Mouse (Mus musculus): Measurements from ENCODE around the gene Rps25. TPM values are rescaled to one million over a fixed set of nuclear protein-coding genes. Genes with fewer than 3 reads are reported as not detected.
"Not testable (repeated sequence)": the region's sequence is repeated elsewhere in the genome, so short reads cannot be mapped to it uniquely, and the experiment has no call there.

Rps25 gene
- polyA plus RNA-seq (2012; fragmentation: generic; extraction: Trizol): 1,955 TPM

- Histone ChIP-seq H3K4me2 (ENCODE audit: low read depth) (peak within 1 kb of the TSS; percentile 93), H3ac (ENCODE audit: control insufficient read depth, insufficient read length) (peak within 1 kb of the TSS; percentile 54)
Observed at GRCm38 (mm10) chr9:44406906-44407751, at the start of gene Rps25, which contains the start of gene Trappc4. TSS of gene Rps25 (plus strand) at chr9:44407139. TSS of gene Trappc4 (minus strand) at chr9:44407600.

DNA sequence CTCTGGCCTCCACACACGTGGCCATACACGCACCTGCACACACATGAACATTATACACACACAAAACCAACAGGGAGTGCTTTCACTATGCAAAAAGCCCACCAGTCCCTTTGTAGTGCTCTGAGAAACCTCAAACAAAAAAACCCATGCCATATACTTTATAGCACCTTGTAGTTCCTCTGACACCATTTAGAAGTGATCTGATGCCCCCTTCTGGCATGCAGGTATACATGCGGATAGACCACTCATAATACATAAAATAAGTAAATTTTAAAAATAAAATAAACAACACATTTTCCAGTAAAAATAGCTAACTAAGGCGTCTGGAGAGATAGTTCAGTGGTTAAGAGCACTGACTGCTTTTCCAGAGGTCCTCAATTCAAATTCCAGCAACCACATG lies 49.7 kb upstream of the Rps25 start:
- Histone ChIP-seq H3K79me2 (ENCODE audit: control insufficient read depth, insufficient read depth) (peaks cover 11% of the 10 kb centered on the region), H3K4me3 (no peak overlapping the region), H3ac (ENCODE audit: control insufficient read depth, insufficient read length) (no peak overlapping the region), H3K36me3 (ENCODE audit: control insufficient read depth, insufficient read depth) (peaks cover 24% of the 10 kb centered on the region), H3K4me2 (ENCODE audit: low read depth) (no peak overlapping the region), H3K27me3 (ENCODE audit: control insufficient read depth, insufficient read depth, insufficient read length) (no peaks in the 10 kb centered on the region)
- no peak for TF ChIP-seq TCF12 (IDR thresholded peaks at IDR 0.05; ENCODE audit: insufficient read depth, poor library complexity, severe bottlenecking)
- TF ChIP-seq MYOD1 (IDR thresholded peaks at IDR 0.05; ENCODE audit: control insufficient read depth in 1 of 3, insufficient read length in 2 of 3, low read depth in 2 of 3): no peak
- TF ChIP-seq MAX (IDR thresholded peaks at IDR 0.05; ENCODE audit: low read depth): no peak
- no peak for TF ChIP-seq SRF (IDR thresholded peaks at IDR 0.05; ENCODE audit: control insufficient read depth, insufficient read length, low read depth)

More at GRCm38 (mm10) chr9:44406906-44407751, at the start of gene Rps25, which contains the start of gene Trappc4:
- H3K36me3 ChIP-seq (ENCODE audit: control insufficient read depth, insufficient read depth): peaks cover 47% of the 10 kb centered on the region
- TF ChIP-seq SRF (IDR thresholded peaks at IDR 0.05; ENCODE audit: control insufficient read depth, insufficient read length, low read depth): peak; percentile 11
- TF ChIP-seq REST (IDR thresholded peaks at IDR 0.05; ENCODE audit: insufficient read depth, insufficient read length): no peak
- TF ChIP-seq POLR2AphosphoS2 (IDR thresholded peaks at IDR 0.05; ENCODE audit: insufficient read length, low read depth): peak; percentile 54
- no peak for TF ChIP-seq MAX (IDR thresholded peaks at IDR 0.05; ENCODE audit: low read depth)
- TF ChIP-seq POLR2A (IDR thresholded peaks at IDR 0.05; ENCODE audit: insufficient read length, low read depth): peak; percentile 71
- H3K27me3 ChIP-seq (ENCODE audit: control insufficient read depth, insufficient read depth, insufficient read length): no peaks in the 10 kb centered on the region
- peak within 1 kb of the TSS; percentile 97 for H3K4me3 ChIP-seq
- peaks cover 48% of the 10 kb centered on the region for H3K79me2 ChIP-seq (ENCODE audit: control insufficient read depth, insufficient read depth)

DNA sequence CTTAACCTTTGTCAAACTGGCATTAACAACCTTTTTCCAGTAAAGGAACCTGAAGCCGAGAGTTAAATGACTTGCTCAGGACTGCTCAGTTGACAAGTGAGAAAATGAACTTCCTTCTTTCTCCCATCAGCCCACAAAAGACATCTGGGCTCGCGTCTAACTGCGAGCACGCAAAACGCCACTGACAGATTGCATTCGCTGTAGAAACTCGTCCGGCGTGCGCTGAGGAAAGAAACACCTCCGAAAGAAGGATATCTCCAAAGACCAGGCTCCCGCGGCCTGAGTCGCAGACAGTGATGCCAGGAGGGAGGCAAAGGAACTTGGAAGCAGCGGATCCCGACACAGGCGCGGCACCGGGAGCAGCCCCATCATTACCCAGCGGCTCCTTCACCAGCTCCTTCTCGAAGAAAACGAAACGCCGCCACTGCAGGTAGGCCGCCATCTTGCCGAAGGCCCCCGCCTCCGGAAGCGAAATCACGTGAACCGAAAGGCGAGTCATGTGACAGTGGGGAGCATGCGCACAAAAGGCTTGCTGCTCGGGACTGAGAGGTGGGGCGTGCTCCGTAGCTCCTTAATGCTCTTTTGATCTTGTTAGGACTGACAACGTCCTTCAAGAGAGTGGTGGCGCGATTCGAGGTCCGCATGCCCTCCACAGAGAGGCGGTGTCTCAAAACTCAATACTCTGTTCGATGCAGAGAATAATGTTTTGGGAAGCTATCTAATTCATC lies 45.6 kb upstream of the Rps25 start, which contains the start of gene Vps11:
Gene Vps11, minus strand, starts transcription at position 481 of the 728 bp plus-strand sequence.
- Histone ChIP-seq H3K27me3 (ENCODE audit: control insufficient read depth, insufficient read depth, insufficient read length) (no peaks in the 10 kb centered on the region), H3K36me3 (ENCODE audit: control insufficient read depth, insufficient read depth) (peaks cover 7% of the 10 kb centered on the region), H3K79me2 (ENCODE audit: control insufficient read depth, insufficient read depth) (peaks cover 11% of the 10 kb centered on the region), H3K4me2 (ENCODE audit: low read depth) (peak within 1 kb of the TSS; percentile 91), H3K4me3 (peak within 1 kb of the TSS; percentile 73), H3ac (ENCODE audit: control insufficient read depth, insufficient read length) (peak within 1 kb of the TSS; percentile 24)
- no peak for TF ChIP-seq MYOG (IDR thresholded peaks at IDR 0.05; ENCODE audit: control insufficient read depth in 1 of 3, insufficient read depth in 1 of 3, insufficient read length in 2 of 3, low read depth in 2 of 3)
- TF ChIP-seq MYOD1 (IDR thresholded peaks at IDR 0.05; ENCODE audit: control insufficient read depth in 1 of 3, insufficient read length in 2 of 3, low read depth in 2 of 3): no peak
- no peak for TF ChIP-seq TCF3 (IDR thresholded peaks at IDR 0.05; ENCODE audit: insufficient read length, low read depth)
- no peak for TF ChIP-seq CEBPB (IDR thresholded peaks at IDR 0.05; ENCODE audit: insufficient read depth, poor library complexity, severe bottlenecking)
- peak; percentile 75 for TF ChIP-seq POLR2A (IDR thresholded peaks at IDR 0.05; ENCODE audit: insufficient read length, low read depth)
- TF ChIP-seq TCF12 (IDR thresholded peaks at IDR 0.05; ENCODE audit: insufficient read depth, poor library complexity, severe bottlenecking): no peak
- peak; percentile 43 for TF ChIP-seq MAX (IDR thresholded peaks at IDR 0.05; ENCODE audit: low read depth)
- TF ChIP-seq E2F4 (IDR thresholded peaks at IDR 0.05; ENCODE audit: insufficient read depth): no peak
- TF ChIP-seq POLR2AphosphoS2 (IDR thresholded peaks at IDR 0.05; ENCODE audit: insufficient read length, low read depth): peak; percentile 90
- TF ChIP-seq REST (IDR thresholded peaks at IDR 0.05; ENCODE audit: insufficient read depth, insufficient read length): no peak
- peak; percentile 100 for TF ChIP-seq USF1 (IDR thresholded peaks at IDR 0.05; ENCODE audit: low read depth)
- peak; percentile 22 for TF ChIP-seq SRF (IDR thresholded peaks at IDR 0.05; ENCODE audit: control insufficient read depth, insufficient read length, low read depth)

GRCm38 (mm10) chr9:44361931-44362330 lies 45.0 kb upstream of the Rps25 start:
- H3K36me3 ChIP-seq (ENCODE audit: control insufficient read depth, insufficient read depth); H3K27me3 ChIP-seq (ENCODE audit: control insufficient read depth, insufficient read depth, insufficient read length): not testable (repeated sequence)
- Histone ChIP-seq H3K79me2 (ENCODE audit: control insufficient read depth, insufficient read depth) (peaks cover 11% of the 10 kb centered on the region), H3K4me2 (ENCODE audit: low read depth) (peak overlapping the region; percentile 91), H3ac (ENCODE audit: control insufficient read depth, insufficient read length) (peak overlapping the region; percentile 24), H3K4me3 (peak overlapping the region; percentile 73)

GRCm38 (mm10) chr9:44364480-44364879 lies 42.5 kb upstream of the Rps25 start:
- H3K79me2 ChIP-seq (ENCODE audit: control insufficient read depth, insufficient read depth): peaks cover 11% of the 10 kb centered on the region
- no peak overlapping the region for H3K4me3 ChIP-seq
- no peaks in the 10 kb centered on the region for H3K36me3 ChIP-seq (ENCODE audit: control insufficient read depth, insufficient read depth)
- H3K4me2 ChIP-seq (ENCODE audit: low read depth): no peak overlapping the region
- H3ac ChIP-seq (ENCODE audit: control insufficient read depth, insufficient read length): no peak overlapping the region
- TF ChIP-seq REST (IDR thresholded peaks at IDR 0.05; ENCODE audit: insufficient read depth, insufficient read length): no peak
- TF ChIP-seq CEBPB (IDR thresholded peaks at IDR 0.05; ENCODE audit: insufficient read depth, poor library complexity, severe bottlenecking): no peak
- TF ChIP-seq POLR2A (IDR thresholded peaks at IDR 0.05; ENCODE audit: insufficient read length, low read depth): no peak
- TF ChIP-seq MAX (IDR thresholded peaks at IDR 0.05; ENCODE audit: low read depth): no peak
- TF ChIP-seq SRF (IDR thresholded peaks at IDR 0.05; ENCODE audit: control insufficient read depth, insufficient read length, low read depth): no peak
- TF ChIP-seq TCF12 (IDR thresholded peaks at IDR 0.05; ENCODE audit: insufficient read depth, poor library complexity, severe bottlenecking): no peak
- no peak for TF ChIP-seq POLR2AphosphoS2 (IDR thresholded peaks at IDR 0.05; ENCODE audit: insufficient read length, low read depth)
- no peak for TF ChIP-seq MYOG (IDR thresholded peaks at IDR 0.05; ENCODE audit: control insufficient read depth in 1 of 3, insufficient read depth in 1 of 3, insufficient read length in 2 of 3, low read depth in 2 of 3)
- TF ChIP-seq USF1 (IDR thresholded peaks at IDR 0.05; ENCODE audit: low read depth): no peak
- TF ChIP-seq MYOD1 (IDR thresholded peaks at IDR 0.05; ENCODE audit: control insufficient read depth in 1 of 3, insufficient read length in 2 of 3, low read depth in 2 of 3): no peak
- no peak for TF ChIP-seq E2F4 (IDR thresholded peaks at IDR 0.05; ENCODE audit: insufficient read depth)
- no peak for TF ChIP-seq TCF3 (IDR thresholded peaks at IDR 0.05; ENCODE audit: insufficient read length, low read depth)
- no peaks in the 10 kb centered on the region for H3K27me3 ChIP-seq (ENCODE audit: control insufficient read depth, insufficient read depth, insufficient read length)
